Mouse (Mus musculus) testis, postnatal 10 days (tissue): ENCODE measurements around the gene Lmna.

ENCODE experiments used
- DNase-seq: peaks from one replicate; pipeline ENCODE4 v3.0.0; 2021; ENCODE audit warnings: low spot score

Gene Lmna

DNA sequence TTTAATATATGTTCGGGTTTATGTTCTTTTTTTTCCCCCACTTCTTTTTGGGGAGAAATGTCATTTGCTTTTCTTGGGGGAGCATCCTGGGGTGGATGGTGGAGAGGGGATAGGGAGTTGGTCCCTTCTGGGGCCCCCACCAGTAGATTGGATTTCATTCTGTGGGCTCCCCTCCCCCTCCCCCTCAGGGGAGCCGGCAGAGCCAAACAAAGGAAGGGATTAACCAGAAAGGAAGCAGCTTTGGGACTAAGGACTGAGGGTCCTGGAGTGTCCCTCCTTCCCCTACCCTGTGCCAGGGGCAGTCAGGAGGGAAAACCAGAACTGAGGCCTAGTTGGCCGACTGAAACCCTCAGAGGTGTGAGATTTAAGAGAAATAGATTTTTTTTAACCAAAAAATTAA, 29.6 kb upstream of the Lmna start:
- DNase-seq, result no peak

DNA sequence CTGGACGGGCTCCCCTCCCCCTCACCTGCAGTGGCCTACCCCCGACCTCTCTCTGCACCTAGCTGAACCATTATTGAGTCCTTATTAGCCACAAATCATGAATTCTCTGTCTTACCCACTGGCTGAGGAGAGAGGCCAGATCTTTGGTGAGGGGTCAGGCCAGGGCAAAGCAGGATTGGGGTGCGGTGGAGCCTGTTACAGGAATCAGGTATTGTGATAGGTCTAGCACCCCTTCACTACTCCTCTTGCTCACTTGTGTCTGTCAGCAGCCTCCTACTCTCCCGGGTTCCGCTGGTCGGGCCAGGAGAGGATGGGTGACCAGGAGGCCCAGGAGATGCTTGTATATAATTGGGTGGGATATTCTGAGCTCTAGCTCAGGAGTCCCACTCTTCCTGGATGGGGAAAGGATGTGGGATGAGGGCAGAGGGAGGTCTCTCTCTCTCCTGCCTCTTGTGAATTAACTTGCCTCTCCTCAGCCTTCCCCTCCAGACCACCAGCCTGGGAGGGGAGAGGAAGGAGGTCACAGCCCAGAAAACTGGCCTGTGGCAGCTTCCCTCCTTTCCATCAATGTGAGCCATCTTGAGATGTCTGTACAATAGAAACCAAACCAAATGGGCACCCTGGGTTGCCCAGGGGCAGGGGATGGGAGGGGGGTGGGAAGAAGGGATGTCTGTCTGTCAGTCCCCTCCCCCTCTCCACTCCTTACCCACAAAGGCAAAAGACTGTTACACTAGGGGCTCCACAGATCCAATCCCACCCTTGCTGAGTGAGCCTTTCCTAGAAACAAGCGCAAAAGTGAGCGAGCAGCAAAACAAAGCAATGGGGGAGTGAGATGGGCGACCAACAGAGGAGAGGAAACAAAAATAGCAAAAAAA, 28.8 kb upstream of the Lmna start:
- DNase-seq, result peak; percentile 37

DNA sequence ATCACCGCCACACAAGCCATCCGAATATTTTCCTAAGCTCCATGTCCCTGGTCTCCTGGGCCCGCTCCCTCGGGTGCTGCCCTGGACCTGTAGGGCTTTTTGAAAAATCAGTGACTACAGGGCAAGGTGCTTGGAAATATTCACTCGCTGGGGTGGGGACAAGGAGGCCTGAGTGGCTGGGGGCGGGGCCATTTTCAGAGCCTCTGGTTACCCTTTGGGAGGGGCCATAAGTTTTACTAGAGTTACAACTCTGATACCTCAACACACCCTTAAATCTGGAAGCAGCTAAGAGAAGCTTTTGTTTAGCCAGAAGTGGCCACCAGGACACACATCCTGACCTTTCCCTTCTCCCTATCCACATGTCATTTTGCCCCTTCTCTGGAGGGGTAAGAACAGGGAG, 27.4 kb upstream of the Lmna start:
- no peak for DNase-seq

DNA sequence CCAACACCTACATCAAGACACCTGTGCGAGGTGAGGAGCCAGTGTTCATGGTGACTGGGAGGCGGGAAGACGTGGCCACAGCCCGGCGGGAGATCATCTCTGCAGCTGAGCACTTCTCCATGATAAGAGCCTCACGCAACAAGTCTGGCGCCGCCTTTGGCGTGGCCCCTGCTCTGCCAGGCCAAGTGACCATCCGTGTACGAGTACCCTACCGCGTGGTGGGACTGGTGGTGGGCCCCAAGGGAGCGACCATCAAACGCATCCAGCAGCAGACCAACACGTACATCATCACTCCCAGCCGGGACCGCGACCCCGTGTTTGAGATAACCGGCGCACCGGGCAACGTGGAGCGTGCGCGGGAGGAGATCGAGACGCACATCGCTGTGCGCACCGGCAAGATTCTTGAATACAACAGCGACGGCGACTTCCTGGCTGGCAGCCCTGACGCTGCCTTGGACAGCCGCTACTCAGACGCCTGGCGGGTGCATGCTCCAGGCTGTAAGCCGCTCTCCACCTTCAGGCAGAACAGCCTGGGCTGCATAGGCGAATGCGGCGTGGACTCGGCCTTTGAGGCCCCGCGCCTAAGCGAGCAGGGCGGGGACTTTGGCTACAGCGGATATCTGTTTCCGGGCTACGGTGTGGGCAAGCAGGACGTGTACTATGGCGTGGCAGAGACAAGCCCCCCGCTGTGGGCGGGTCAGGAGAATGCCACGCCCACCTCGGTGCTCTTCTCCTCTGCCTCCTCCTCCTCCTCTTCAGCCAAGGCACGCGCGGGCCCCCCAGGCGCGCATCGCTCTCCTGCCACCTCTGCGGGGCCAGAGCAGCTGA, 26.6 kb upstream of the Lmna start:
- DNase-seq, result peak; percentile 77

DNA sequence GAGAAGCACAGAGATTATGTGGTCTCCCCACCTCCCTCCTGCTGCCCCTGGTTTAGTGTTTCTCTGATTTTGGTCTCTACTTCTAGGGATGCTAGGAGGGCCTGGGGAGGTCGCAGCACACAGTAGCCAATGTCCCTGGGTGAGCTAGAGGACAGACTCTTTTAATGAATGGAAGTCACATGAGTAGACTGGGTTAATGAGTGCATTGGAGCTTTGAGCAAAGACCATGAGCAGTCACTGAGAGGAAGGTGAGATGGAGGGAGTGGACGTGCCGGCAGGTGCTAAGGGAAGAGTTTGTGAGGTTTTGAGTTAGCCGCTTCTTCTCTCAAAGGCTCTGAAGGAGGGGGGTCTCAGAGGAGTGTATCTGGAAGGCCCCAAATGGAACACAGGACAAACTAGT, 25.8 kb upstream of the Lmna start:
- no peak for DNase-seq

DNA sequence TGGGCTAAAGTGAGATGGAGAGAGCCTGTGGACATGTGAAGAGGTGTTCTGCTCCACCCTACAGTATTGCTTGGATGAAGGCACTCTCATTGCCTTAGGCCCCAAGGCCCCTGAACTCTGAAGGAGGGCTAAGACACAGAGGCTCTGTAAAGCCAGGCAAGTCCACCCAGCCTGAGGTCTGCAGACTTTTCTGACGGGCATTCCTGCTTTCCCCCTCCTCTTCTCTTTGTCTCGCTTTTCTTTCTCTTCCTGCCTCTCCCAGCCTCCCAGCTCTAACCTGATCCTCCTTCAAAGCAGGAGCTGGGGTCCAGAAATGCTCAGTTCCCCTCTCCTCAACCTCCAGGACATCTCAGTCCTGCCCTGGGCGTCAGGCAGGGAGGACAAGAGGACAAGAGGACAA, 25.2 kb upstream of the Lmna start:
- DNase-seq, result no peak

DNA sequence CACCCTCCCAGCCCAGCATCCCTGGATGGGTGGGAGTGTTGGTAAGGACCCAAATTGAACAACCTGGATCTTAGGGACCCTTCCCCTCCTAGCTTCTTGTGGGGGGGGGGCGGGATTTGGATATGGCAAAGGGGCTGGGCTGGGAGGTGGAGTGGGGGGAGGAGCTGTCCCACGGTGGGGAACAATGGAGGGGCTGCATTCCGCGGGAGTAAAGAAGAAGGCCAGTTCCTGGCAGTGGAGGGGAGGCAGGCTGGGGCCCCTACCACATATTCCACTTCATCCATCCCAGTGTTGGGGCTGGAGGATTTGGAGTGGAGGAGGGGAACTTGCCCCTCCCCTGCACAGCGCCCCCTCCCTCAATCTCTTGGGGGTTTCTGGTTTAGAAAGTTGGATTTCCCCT, 23.9 kb upstream of the Lmna start:
- no peak for DNase-seq

DNA sequence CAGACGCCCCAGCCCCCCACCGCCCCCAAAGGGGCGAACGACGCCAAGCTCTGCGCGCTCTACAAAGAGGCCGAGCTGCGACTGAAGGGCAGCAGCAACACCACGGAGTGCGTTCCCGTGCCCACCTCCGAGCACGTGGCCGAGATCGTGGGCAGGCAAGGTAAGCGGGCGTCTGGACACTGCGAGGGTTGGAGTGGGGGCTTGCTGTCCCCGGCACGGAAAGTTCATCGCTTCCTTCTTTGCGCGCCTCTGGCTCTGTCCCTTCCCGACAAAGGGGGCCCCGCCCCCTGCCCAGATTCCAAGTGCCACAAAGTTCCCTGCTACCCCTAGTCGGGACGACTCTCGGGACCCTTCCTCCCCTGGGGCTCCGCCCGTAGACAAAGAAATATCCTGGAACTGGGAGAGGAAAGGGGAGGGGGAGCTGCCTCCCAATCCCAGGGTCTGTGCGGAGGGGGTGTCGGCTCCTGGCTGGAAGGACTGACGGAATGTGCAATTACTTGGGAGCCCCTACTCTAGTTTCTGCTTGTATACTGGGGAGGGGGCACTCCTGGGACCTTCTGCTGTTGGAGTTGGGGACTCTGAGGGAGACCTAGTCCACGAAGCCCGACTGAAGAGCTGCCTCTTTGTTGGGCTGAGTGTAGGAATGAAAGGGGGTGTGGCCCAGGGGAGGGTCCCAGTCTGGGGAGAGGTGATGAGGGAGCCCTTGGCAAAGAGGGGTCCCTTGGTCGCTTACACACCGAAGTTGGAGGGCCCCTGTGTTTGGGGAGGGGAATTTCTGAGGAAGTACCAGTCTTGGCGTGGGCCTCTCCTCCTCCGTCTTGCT, 23.1 kb upstream of the Lmna start:
- peak; percentile 71 for DNase-seq

DNA sequence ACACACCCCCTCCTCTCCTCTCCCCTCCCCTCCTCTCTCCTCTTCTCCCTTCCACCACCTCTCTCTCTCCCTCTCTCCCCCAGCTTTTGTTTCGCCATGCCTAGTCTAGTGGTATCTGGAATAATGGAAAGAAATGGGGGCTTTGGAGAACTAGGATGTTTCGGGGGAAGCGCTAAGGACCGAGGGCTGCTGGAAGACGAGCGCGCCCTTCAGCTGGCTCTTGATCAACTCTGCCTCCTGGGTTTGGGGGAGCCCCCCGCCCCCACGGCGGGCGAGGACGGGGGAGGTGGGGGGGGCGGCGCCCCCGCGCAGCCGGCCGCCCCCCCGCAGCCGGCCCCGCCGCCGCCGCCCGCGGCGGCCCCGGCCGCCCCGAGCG, 22.5 kb upstream of the Lmna start, which contains the start of gene Mex3a:
TSS of gene Mex3a (plus strand) at position 97 of the 376 bp plus-strand sequence.
- no peak for DNase-seq

DNA sequence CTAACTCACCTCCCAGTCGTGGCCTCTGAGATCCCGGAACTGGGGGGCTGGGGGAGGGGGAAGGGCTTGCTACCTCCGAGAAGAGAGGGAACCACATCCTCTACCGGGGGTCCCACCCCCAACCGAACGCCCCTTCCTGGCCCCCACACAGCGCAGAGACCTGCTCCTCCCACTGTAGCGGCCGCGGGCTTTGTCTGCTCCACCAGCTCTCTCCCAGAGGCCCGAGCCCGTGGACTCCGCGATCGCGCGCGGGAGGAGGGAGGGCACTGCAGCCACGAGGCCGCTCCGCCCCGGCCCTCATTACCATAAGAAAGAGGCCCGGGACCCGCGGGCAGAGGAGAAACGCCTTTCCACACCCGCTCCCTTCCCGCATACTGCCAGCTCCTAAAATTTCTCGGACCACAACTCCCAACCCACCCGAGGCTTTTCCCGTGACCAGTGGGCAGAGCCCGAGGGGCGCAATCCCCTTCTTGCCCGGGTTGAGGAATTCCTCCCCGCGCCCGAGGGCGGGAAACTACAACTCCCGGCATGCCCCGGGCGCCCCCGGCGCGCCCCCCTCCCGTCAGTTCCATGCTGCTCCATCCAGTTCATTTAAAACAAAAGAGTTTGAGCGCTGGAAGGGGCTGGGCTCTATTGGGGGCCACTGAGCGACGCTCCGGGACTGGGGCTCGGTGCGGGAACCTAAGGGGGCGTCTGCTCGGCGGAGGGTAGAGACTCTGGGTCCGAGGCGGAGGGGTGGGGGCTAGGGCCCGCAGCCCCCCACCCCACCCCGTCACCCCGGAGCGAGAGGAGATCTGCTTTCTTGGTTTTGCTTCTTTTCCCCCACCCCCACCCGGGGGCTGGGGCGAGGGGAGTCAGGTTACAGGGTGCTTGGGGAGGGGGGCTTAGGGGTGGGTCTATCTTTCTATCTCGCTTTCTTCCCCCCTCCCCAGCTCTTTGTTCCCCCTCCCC, 21.9 kb upstream of the Lmna start:
- peak; percentile 94 for DNase-seq

DNA sequence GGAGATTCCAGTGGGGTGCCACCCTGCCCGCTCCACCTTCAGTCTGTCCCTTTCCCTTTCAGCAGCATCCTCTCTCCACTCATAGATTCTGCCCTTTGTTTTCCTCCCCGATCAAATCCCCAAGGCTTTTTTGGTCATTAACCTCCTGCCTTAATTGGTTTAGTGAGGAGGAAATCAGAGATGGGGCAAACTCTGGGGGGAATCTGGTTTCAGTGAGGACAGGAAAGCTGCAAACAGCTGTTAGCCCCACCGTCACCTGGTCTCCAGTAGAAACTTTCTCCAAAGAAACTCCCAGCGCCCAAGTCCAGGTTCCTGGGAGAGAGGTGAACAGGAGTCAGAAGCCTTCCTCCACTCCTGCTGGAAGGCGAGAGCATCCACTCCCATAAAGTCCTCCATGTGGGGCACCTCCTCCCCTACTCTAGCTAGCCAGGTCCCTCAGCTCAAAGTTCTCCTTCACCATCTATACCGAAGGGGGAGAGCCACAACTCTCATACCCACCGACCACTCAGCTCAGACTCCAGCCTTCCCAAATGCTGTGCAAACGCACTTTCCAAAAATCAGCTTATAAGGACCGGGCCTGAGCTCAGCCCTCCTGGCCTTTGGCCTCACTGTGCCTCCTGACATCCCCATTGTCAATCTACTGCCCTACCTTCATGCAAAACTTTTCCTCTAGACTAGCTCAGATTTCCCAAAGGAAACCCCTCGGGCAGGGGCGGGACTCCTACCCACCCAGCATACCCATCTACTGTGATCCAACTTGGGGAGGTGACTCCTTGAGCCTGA, 20.5 kb upstream of the Lmna start:
- DNase-seq, result no peak

DNA sequence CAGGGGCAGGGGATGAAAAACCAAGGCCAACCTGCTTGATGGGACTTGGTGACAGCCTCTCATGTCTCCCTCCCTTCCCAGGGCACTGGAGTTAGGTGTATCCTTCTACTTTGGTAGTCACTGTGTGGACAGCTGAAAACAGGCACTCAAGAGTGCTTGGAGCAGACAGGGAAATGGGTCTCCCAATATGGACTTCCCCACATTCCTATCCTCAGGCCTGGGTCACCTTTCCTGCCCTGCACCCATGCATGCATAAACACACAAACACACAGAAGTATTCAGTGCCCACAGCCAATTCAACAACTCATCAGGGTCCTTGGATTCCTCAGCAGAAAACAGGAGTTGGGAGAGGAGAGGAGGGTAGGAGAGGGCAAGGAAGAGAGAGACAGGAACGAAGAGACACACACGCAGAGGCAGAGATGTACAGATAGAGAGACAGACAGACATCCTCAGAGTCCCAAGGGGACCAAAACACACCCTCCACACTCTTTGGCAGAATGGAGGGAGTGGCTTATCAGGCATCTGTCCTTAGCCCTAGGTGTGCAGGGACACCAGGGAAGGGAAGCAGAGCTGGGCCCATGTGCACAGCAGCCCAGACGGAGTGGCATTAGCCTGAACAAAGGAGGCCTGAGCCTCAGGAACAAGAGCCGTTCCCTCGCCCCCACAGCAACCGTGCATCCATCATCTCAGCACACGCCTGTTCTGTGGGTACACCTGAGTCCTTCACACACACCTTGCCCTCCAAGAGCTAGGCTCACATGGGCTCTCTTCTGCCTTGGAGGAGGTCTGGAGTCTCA, 19.6 kb upstream of the Lmna start:
- DNase-seq, result no peak

DNA sequence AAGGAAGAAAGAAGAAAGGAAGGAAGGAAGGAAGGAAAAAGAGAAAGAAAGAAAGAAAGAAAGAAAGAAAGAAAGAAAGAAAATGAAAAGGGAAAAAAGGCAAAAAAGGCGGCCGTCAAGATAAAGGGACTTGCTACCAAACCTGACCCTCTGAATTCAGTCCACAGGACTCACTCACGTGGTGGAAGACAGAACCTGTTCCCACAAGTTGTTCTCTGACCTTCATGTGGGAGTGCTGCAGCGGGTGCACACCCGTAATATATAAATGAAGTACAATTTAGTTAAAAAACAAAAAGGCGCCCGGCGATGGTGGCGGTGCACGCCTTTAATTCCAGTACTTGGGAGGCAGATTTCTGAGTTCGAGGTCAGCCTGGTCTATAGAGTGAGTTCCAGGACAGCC, 18.9 kb upstream of the Lmna start:
- DNase-seq, result no peak

DNA sequence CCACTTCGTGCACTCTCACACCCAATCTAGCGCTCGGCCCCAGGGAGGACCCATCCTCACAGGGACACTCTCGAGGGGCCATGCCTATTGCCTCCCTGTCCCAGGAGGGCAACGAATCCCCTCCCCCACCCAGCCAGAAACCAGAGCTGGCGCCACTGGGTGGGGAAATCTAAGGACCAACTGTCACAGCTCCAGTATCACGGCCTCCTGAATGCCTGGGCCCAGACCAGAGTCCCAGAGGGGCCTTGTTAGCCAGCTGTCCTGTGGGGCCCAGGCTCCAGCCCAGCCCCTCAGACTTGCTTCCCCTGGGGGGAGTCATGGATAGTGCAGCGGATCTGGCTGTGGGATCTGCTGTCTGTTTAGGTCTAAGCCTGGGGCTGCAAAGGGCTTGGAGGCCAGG, 17.8 kb upstream of the Lmna start:
- peak; percentile 63 for DNase-seq

DNA sequence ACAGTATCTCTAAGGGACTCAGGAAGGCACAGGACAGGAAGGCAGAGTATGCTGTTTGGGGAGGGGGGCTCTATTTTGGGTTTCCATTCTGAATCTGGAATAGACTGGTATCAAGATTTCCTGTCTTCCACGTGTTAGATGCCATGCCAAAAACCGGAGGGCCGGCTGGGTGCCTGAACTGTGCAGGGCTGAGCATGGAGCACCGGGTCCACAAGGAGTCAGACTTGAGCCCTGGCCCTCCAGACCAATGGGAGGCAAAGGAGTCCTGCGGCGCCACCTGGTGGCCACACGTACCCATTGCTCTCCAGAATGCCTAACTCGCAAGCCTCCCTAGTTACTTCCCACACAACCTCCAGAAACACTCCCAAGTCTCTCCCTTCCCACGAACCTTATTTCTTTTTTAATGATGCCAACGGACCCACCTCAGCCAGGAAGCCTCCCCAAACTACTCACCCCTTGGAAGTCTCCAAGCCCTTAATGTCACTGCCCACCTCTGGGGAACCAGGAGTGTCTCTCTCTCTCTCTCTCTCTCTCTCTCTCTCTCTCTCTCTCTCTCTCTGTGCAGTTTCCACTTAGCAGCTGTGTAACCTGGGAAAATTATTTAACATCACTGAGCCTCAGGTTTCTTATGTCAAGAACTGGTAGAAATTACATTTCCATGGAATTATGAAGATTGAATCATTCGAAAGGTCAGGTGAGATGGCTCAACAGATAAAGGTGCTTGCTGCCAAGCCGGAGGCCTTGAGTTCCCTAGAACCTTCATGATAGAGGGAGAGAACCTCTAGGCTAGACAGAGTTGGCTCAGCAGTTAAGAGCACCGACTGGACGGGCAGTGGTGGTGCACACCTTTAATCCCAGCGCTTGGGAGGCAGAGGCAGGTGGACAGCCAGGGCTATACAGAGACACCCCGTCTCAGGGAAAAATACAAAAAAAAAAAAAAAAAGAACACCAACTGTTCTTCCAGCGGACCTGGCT, 16.7 kb upstream of the Lmna start:
- peak; percentile 92 for DNase-seq

DNA sequence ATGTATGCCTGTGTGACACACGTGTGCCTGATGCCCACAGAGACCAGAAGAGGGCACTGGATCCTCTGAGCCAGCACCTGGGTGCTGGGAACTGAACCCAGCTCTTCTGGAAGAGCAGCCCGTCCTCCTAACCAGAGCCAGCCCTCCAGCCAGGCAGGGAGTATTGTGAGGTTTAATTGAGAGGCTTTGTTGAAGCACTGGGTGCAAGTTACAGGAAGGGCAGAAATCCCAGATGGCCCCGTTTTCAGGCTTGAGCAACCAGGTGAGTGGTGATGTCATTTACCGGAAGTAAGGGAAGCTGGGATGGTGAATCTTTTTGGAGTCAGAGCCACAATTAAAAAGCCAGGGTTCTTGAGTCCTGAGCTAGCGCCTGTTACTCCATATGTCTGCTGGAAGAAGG, 15.3 kb upstream of the Lmna start:
- no peak for DNase-seq

DNA sequence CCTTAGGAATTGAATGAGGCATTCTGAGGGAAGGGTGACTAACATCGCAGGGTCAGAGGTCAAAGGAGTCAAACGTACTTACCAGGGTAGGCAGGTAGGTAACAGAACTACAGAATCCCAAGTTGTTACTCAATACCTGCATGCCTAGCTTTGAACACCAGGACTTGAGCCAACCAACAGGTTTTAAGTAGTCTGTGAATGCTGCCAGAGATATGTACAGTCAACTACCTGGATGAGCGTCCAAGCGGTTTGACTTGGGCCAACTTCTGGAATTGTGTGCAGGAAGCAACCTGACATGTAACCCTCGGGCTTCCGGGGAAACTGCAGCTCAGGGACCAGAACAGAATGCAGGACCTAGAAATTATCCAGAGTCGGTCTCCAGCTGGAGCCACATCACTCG, 13.3 kb upstream of the Lmna start:
- no peak for DNase-seq

DNA sequence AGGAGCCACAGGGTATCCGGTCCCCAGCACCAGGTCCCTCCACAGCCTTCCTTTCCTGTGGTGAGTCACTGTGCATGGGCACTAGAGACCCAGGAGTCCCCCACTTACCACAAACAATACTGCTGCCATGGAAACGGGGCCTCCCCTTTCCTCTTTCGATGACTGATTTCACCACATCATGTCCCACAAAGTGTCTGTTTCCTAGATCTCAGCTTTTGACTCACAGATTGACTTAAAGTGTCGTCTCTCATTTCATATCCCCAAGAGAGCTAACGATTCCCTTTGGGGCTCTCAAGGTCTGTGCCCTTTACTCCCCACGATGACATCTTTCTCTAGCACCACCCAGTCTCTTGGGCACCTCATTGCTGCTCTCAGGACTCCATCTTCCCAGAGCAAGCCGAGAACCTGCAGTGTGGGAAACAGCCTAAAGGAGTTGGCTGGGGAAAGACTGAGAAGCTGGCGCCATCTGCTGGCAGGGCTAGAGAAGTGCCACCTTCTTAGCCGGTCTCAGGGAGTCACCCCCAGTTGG, 12.1 kb upstream of the Lmna start:
- DNase-seq, result peak; percentile 81
